Mouse (Mus musculus) megakaryocyte, embryonic 14.5 days (primary cell): ENCODE measurements around the gene Cox5a. TPM values are rescaled to one million over a fixed set of nuclear protein-coding genes. Genes with fewer than 3 reads are reported as not detected.

Source experiments
- H3K27me3 ChIP-seq: replicated peaks from 2 replicates; pipeline ENCODE3; 2012; ENCODE audit warnings: inconsistent platforms
- H3K36me3 ChIP-seq: replicated peaks from 2 replicates; pipeline ENCODE3; 2012; ENCODE audit warnings: low read length, inconsistent platforms, mixed read lengths
- H3K4me1 ChIP-seq: 2 replicates; pipeline ENCODE4 v1.6.1; 2012; ENCODE audit warnings: inconsistent platforms
- H3K4me3 ChIP-seq: replicated peaks from 2 replicates; pipeline ENCODE3; 2012; ENCODE audit warnings: moderate library complexity, mild to moderate bottlenecking, inconsistent platforms
- H3K9me3 ChIP-seq: 2 replicates; pipeline ENCODE4 v1.6.1; 2012; ENCODE audit warnings: inconsistent platforms
- FLI1 ChIP-seq: IDR thresholded peaks from 2 replicates; pipeline ENCODE4 v1.6.1; 2012; ENCODE audit warnings: low read length, inconsistent platforms, mixed read lengths
- GATA1 ChIP-seq: IDR thresholded peaks from 3 replicates; pipeline ENCODE4 v1.6.1; 2012; ENCODE audit warnings: mixed read lengths, low read length, inconsistent platforms, borderline replicate concordance
- polyA plus RNA-seq: library from polyadenylated mRNA; stranded (reverse); fragments of >175 nt; gene quantifications from 2 replicates; pipeline ENCODE4 v1.2.3, GENCODE M21; 2012; ENCODE audit warnings: low replicate concordance; ENCODE audit not compliant: insufficient read depth

Cox5a gene
- polyA plus RNA-seq, 1 experiment, result 738 TPM

GRCm38 (mm10) chr9:57560263-57560662 is 39.2 kb downstream of the Cox5a start:
- TF ChIP-seq FLI1 (no peak), GATA1 (no peak)

GRCm38 (mm10) chr9:57560861-57561710 is 40.0 kb downstream of the Cox5a start, which contains the start of gene Scamp2:
TSS of gene Scamp2 (plus strand) at chr9:57560943.
- H3K27me3 ChIP-seq, result no peaks in the 10 kb centered on the region
- peaks cover 25% of the 10 kb centered on the region for H3K36me3 ChIP-seq
- H3K9me3 ChIP-seq, result no peaks in the 10 kb centered on the region
- TF ChIP-seq FLI1, result no peak
- TF ChIP-seq GATA1, result no peak
- H3K4me1 ChIP-seq, result peaks cover 81% of the 10 kb centered on the region
- H3K4me3 ChIP-seq, result peak within 1 kb of the TSS; percentile 94

More at GRCm38 (mm10) chr9:57560263-57560662, 39.2 kb downstream of the Cox5a start:
- H3K9me3 ChIP-seq, result no peaks in the 10 kb centered on the region
- peaks cover 78% of the 10 kb centered on the region for H3K4me1 ChIP-seq
- H3K36me3 ChIP-seq, result peaks cover 17% of the 10 kb centered on the region
- peak overlapping the region; percentile 94 for H3K4me3 ChIP-seq
- H3K27me3 ChIP-seq, result no peaks in the 10 kb centered on the region

- Histone ChIP-seq H3K27me3 (no peaks in the 10 kb centered on the region), H3K4me3 (peak overlapping the region; percentile 94), H3K36me3 (peaks cover 31% of the 10 kb centered on the region), H3K4me1 (peaks cover 87% of the 10 kb centered on the region), H3K9me3 (no peaks in the 10 kb centered on the region)
- no peak for TF ChIP-seq FLI1
- no peak for TF ChIP-seq GATA1
These were observed 40.6 kb downstream of the Cox5a start for GRCm38 (mm10) chr9:57561711-57562099.

GRCm38 (mm10) chr9:57562896-57563372 is 41.9 kb downstream of the Cox5a start:
- Histone ChIP-seq H3K36me3 (peaks cover 43% of the 10 kb centered on the region), H3K9me3 (no peaks in the 10 kb centered on the region), H3K4me3 (peak overlapping the region; percentile 94), H3K27me3 (no peaks in the 10 kb centered on the region), H3K4me1 (peaks cover 87% of the 10 kb centered on the region)
- TF ChIP-seq FLI1, result peak; percentile 90
- peak; percentile 98 for TF ChIP-seq GATA1

- Histone ChIP-seq H3K27me3 (no peaks in the 10 kb centered on the region), H3K4me1 (peaks cover 88% of the 10 kb centered on the region), H3K36me3 (peaks cover 60% of the 10 kb centered on the region), H3K4me3 (no peak overlapping the region), H3K9me3 (no peaks in the 10 kb centered on the region)
- TF ChIP-seq FLI1 (no peak), GATA1 (no peak)
These were observed 43.5 kb downstream of the Cox5a start for GRCm38 (mm10) chr9:57564609-57565008.

- no peaks in the 10 kb centered on the region for H3K9me3 ChIP-seq
- H3K4me3 ChIP-seq, result peak overlapping the region; percentile 56
- peaks cover 91% of the 10 kb centered on the region for H3K4me1 ChIP-seq
- H3K27me3 ChIP-seq, result no peaks in the 10 kb centered on the region
- H3K36me3 ChIP-seq, result peaks cover 70% of the 10 kb centered on the region
- TF ChIP-seq FLI1 (no peak), GATA1 (no peak)
These were observed 44.7 kb downstream of the Cox5a start for GRCm38 (mm10) chr9:57565741-57566221.

- Histone ChIP-seq H3K36me3 (peaks cover 79% of the 10 kb centered on the region), H3K4me3 (peak overlapping the region; percentile 17), H3K4me1 (peaks cover 98% of the 10 kb centered on the region), H3K9me3 (no peaks in the 10 kb centered on the region; the same call in 1 of the 2 replicates), H3K27me3 (no peaks in the 10 kb centered on the region)
- TF ChIP-seq FLI1 (no peak), GATA1 (no peak)
These were observed 45.8 kb downstream of the Cox5a start for GRCm38 (mm10) chr9:57566846-57567245.

- Histone ChIP-seq H3K9me3 (no peaks in the 10 kb centered on the region; the same call in 1 of the 2 replicates), H3K36me3 (peaks cover 89% of the 10 kb centered on the region)
- TF ChIP-seq GATA1 (no peak), FLI1 (no peak)
These were observed 47.4 kb downstream of the Cox5a start for GRCm38 (mm10) chr9:57568500-57568899.

GRCm38 (mm10) chr9:57574397-57574796 is 53.3 kb downstream of the Cox5a start:
- no peaks in the 10 kb centered on the region; the same call in 1 of the 2 replicates for H3K9me3 ChIP-seq

More at GRCm38 (mm10) chr9:57568500-57568899, 47.4 kb downstream of the Cox5a start:
- Histone ChIP-seq H3K27me3 (no peaks in the 10 kb centered on the region), H3K4me3 (peak overlapping the region; percentile 57), H3K4me1 (peaks cover 98% of the 10 kb centered on the region)

GRCm38 (mm10) chr9:57575577-57575976 is 54.5 kb downstream of the Cox5a start:
- no peak for TF ChIP-seq GATA1
- no peak for TF ChIP-seq FLI1
- no peaks in the 10 kb centered on the region for H3K27me3 ChIP-seq
- peaks cover 90% of the 10 kb centered on the region for H3K36me3 ChIP-seq
- no peaks in the 10 kb centered on the region; the same call in 1 of the 2 replicates for H3K9me3 ChIP-seq
- H3K4me1 ChIP-seq, result peaks cover 98% of the 10 kb centered on the region
- peak overlapping the region; percentile 67 for H3K4me3 ChIP-seq

More at GRCm38 (mm10) chr9:57574397-57574796, 53.3 kb downstream of the Cox5a start:
- Histone ChIP-seq H3K36me3 (peaks cover 88% of the 10 kb centered on the region), H3K4me1 (peaks cover 96% of the 10 kb centered on the region), H3K4me3 (peak overlapping the region; percentile 29), H3K27me3 (no peaks in the 10 kb centered on the region)
- TF ChIP-seq GATA1, result no peak
- TF ChIP-seq FLI1, result no peak
